Mouse (Mus musculus): ENCODE measurements around the gene Mycn.

Mycn gene

DNA sequence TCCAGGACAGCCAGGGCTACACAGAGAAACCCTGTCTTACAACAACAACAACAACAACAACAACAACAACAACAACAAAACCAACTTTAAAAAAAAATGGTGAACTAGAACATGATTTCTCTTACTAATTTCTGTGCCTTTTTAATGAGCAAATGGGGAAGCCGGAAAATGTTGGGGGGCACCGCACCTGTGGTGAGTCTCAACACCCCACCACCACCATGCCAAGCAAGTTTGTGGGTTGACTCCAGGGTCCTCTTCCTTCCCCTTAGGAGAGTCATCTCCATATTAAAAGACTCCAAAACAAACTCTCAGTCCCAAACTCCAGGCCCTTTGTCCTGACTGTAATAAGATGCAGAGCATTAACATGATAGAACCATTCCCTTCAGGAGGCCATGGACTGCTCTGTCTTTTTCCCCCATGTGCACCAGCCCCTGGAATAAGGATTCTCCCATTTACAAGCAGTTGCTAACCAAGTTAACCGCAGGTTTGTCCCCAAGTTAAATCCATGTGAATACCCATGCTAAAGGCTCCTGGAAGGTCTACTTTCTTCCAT, 14.7 kb downstream of the Mycn start:
- ATAC-seq (ENCODE audit: low TSS enrichment): no peak

DNA sequence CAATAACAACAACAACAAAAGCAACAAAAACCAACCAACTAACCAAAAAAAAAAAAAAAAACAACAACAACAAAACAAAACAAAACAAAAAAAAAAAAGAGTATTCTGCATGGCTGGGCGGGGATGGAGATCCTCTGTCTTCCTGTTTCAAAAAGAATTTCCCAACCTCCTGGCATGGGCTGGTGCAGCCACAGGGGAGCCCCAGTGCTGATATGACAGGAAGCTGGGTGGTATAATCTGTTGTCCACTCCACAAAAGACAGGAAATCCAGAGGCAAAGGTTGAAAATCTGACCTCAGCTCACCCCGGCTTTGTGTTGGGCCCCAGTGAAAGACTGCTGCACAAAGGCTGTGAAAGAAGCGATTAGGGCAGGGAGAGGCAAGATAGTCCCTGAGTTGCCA, 17.3 kb downstream of the Mycn start:
- ATAC-seq (ENCODE audit: low TSS enrichment): no peak

GRCm38 (mm10) chr12:12920166-12921157, 21.3 kb downstream of the Mycn start:
- ATAC-seq (ENCODE audit: low TSS enrichment): no peak

- no peak for ATAC-seq (ENCODE audit: low TSS enrichment)
These were observed 25.4 kb downstream of the Mycn start for GRCm38 (mm10) chr12:12916298-12916697.

DNA sequence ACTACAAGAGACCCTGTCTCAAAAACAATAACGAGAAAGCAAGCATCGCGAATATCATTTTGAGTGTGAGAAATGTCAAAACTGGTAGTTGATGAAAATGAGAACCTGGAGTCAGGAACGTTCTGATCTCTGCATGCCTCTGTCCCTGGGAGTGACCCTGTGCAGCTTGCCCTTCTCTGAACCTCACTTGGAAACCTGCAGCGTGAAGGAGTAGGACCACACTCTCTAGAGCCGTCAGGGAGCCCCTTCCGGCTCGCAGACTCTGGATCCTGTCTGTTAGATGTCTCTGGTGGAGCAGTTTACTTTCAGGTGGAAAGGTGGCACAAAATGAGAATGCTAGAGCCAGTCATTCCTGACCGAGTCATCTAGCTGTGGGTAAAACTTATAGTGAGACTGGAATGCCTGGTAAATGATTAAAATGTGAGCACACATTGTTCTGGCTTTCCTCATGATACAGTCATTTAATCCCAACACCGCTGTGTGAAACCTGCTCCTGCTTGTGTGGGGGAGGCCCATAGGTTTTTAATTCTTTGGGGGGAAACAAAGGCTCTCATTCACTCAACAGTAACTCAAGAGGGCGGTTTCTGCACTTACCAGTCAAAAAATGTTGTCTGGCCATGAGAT, 31.2 kb downstream of the Mycn start:
- no peak for ATAC-seq (ENCODE audit: low TSS enrichment)

- ATAC-seq (ENCODE audit: low TSS enrichment): no peak
These were observed 32.0 kb downstream of the Mycn start for GRCm38 (mm10) chr12:12909631-12910277.

DNA sequence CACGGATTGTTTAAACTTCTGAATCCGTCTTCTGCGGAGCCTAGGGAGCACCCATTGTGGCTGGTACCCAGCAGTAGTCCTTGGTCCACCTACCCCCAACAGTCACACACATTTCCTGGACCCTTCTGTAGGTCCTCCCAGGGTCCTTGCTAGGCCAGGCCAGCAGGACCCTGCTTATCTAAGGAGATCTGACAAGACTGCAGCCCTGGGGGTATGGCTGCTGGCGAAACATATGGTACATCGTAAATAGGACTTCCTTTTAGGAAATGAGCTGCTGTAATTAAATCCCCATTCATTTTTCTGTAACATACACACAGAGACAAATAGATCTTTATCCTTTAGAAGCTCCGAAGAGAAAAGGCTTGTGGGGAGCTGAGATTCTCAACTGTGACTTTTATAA, 34.9 kb downstream of the Mycn start:
- no peak for ATAC-seq (ENCODE audit: low TSS enrichment)

GRCm38 (mm10) chr12:12906321-12906720, 35.4 kb downstream of the Mycn start:
- ATAC-seq (ENCODE audit: low TSS enrichment): no peak

DNA sequence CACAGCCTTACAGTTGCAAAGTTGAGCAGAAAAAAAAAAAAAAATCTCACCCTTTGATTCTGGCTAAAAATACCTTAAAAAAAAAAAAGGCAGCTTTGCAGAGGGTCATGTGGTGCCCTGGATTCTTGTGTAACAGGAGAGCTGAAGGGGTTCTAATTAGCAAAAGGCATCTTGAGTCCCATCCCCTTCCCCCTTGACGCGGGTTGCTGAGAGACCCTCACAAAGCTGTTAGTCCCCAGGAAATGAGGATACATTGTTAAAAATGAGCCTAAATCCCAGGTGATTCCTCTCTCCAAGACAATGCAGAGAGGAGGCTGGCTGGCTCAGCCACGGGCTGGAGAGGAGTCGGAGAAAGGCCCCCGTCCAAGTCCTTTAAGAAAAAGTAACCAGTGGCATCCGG, 36.6 kb downstream of the Mycn start:
- ATAC-seq (ENCODE audit: low TSS enrichment): no peak

- peak; percentile 93 for ATAC-seq (ENCODE audit: low TSS enrichment)
These were observed 37.2 kb downstream of the Mycn start for GRCm38 (mm10) chr12:12904512-12904953.

GRCm38 (mm10) chr12:12904086-12904485, 37.6 kb downstream of the Mycn start:
- peak; percentile 38 for ATAC-seq (ENCODE audit: low TSS enrichment)

GRCm38 (mm10) chr12:12902403-12902802, 39.3 kb downstream of the Mycn start:
- ATAC-seq (ENCODE audit: low TSS enrichment): no peak

GRCm38 (mm10) chr12:12898356-12899126, 43.2 kb downstream of the Mycn start:
- ATAC-seq (ENCODE audit: low TSS enrichment): no peak

DNA sequence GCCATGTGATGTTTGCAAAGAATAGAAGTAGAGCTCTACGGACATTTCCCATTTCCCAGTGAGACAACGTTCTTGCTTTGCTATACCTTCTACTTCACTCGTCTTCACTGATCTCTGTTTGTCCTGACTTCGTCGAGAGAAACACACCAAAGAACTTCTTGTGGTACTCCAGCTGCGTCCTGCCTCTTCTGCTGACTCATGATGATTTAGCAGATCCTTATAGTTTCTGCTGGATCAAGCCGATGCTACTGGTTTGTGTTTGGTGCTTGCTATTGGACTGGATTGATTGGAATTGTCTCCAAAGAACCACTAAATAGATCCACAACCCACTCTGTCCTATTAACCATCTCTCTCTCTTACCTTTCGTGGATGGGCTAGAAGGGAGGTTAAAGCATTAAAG, 47.7 kb downstream of the Mycn start:
- no peak for ATAC-seq (ENCODE audit: low TSS enrichment)

DNA sequence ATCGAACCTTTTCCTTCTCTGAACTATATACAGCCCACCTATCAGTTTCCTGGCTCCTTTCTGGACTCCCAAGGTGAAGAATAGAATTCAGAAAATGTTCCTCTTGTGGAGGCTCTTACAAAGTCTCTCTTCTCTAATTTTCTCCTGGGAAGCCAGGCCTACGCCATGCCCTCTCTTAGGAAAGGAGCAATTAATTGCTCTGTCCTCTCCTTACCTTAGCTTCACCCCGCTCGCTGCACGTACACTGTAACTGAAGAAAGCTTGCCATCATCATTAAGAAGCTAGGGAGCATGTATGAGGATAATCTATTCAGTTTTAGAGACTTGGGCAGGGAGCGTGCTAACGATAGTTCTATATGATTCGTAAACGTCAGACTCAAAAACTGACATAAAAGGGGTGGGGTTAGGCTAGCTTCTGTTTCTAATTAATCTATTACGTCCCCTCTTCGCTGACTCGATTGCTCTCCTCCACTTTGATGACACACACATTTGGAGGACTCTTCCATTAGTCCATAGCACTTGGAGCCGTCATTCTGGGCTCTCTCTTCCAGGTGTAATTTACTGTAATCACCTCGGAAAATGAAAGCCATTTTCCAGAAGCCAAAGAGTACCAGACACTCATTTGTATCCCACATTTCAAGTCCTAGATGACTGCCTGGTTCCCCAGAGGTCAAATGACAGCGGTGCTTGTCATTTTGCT, 55.4 kb downstream of the Mycn start:
- no peak for ATAC-seq (ENCODE audit: low TSS enrichment)

All from frontal cortex, adult (tissue).